In the genomic region with DNA sequence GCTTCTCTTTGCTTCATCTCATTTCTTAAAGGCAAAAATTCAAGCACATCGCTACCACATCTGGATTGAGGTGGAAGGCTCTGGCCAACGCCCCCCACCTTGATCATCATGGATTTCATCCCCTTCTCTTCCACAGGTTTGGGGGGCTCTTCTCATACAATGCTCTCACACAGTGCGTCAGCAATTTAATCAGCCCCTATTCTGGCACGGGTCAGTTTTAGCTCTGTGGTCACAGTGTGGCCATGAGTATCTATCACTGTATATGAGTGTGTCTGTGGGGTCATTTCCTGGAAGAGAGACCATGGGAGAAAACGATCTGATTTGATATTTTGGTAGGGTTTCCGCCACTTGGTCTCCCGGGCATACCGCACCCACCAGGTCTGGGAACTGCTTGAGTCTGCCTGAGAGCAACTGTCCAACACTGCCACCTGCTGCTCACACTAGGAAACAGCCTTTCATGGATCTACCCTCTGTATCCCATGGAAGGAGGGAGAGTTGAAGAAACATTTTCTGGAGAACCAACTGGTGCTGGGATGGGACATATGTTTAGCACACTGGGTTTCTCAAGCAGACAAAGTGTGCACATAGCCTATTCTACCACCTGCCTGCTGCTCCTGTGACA, we compare ENCODE assay signal across 8 mouse cellular contexts. TPM values are rescaled to one million over a fixed set of nuclear protein-coding genes. Genes with fewer than 3 reads are reported as not detected.
DNase-seq lines count a peak whose midpoint lies in the region; TF ChIP-seq lines count a peak whose summit lies in the region.

No protein-coding gene starts in this region.

- peak; percentile 49 for DNase-seq in T-cell, adult 2 months (ENCODE audit: low spot score)
- peak; percentile 78 for DNase-seq in cerebellum, adult 9-11 months
- DNase-seq in frontal cortex, postnatal 14 days (ENCODE audit: low spot score in 2 of 2) = peak; percentile 77 to 90
- peak; percentile 86 for DNase-seq in hindlimb bud, embryonic 11.5 days (ENCODE audit: extremely low spot score, low read depth, low spot score)
- peak; percentile 86 to 89 for DNase-seq in left cerebral cortex, adult 2 months (ENCODE audit: extremely low spot score in 1 of 2, low spot score in 2 of 2)
- peak; percentile 78 for DNase-seq in midbrain, embryonic 10.5 days (ENCODE audit: low spot score)
- DNase-seq in right cerebral cortex, postnatal 4 days = peak; percentile 94
- peak; percentile 70 to 84 for DNase-seq in urinary bladder, postnatal 4 days (ENCODE audit: low spot score in 2 of 2)

- intact Hi-C loops in left cerebral cortex, adult 2 months (cut with DNase I) = loop anchor here (1.0 kb wide), 2 partner anchors 107 to 147 kb away; no protein-coding TSS in a partner anchor

- H3K36me3 ChIP-seq in midbrain, embryonic 10.5 days = peaks cover 11% of the 10 kb centered on the region

- H3K27me3 ChIP-seq in midbrain, embryonic 10.5 days (ENCODE audit: low read depth, poor library complexity, severe bottlenecking) = no peaks in the 10 kb centered on the region

- TF ChIP-seq CTCF in left cerebral cortex, adult 2 months (IDR thresholded peaks at IDR 0.05) = peak; percentile 94

- peak overlapping the region; percentile 54; the same call in 1 of the 2 replicates for H3K27ac ChIP-seq in left cerebral cortex, adult 2 months
- no peak overlapping the region for H3K27ac ChIP-seq in midbrain, embryonic 10.5 days (replicated peaks)

- peak overlapping the region; percentile 11; the same call in 1 of the 2 replicates for H3K4me3 ChIP-seq in left cerebral cortex, adult 2 months
- no peak overlapping the region for H3K4me3 ChIP-seq in midbrain, embryonic 10.5 days

- no peaks in the 10 kb centered on the region for H3K4me1 ChIP-seq in midbrain, embryonic 10.5 days

- 69% methylated on average over 8 of the region's 8 CpGs for WGBS in midbrain, embryonic 10.5 days

- no peaks in the 10 kb centered on the region for H3K9me3 ChIP-seq in midbrain, embryonic 10.5 days (replicated peaks)

RNA-seq across cellular contexts. Expression of a gene that starts 21.1 kb away (rescaled TPM):
- 1 to 10 TPM; 1.4 to 1.8 TPM for total RNA-seq in left cerebral cortex, adult 2 months (2021)
- 11.7 and 12.7 TPM in 2 replicates for polyA plus RNA-seq in midbrain, embryonic 10.5 days (2016; fragmentation: Nextera tagmentation; extraction: Ambion mirVana)

RNA-seq across cellular contexts. Expression of a gene that starts 29.3 kb away (rescaled TPM):
- 100 to 1,000 TPM; 230 to 237 TPM for total RNA-seq in left cerebral cortex, adult 2 months (2021)
- polyA plus RNA-seq in midbrain, embryonic 10.5 days (2016; fragmentation: Nextera tagmentation; extraction: Ambion mirVana) = 0.49 and 1.0 TPM in 2 replicates
